Mouse (Mus musculus) kidney, adult 2 months (tissue): ENCODE data around the gene Mtmr12. TPM values are rescaled to one million over a fixed set of nuclear protein-coding genes. Genes with fewer than 3 reads are reported as not detected.

ENCODE experiments used
- DNase-seq: peaks from one replicate; pipeline ENCODE4 v3.0.0; 2021
- H3K27ac ChIP-seq: fragments of 200-500 bp; 2 replicates; pipeline ENCODE4 v1.5.1; 2012; ENCODE audit warnings: low read depth, low read length, control low read depth, inconsistent platforms; ENCODE audit not compliant: insufficient read depth
- H3K27me3 ChIP-seq: fragments of 200-500 bp; replicated peaks from 2 replicates; pipeline ENCODE4 v1.6.1; 2012; ENCODE audit warnings: mild to moderate bottlenecking, moderate library complexity, low read length, inconsistent platforms; ENCODE audit not compliant: control insufficient read depth, insufficient read depth
- H3K36me3 ChIP-seq: fragments of 200-500 bp; 2 replicates; pipeline ENCODE4 v1.6.1; 2012; ENCODE audit warnings: mild to moderate bottlenecking, moderate library complexity, low read length, inconsistent platforms; ENCODE audit not compliant: control insufficient read depth, insufficient read depth
- H3K4me1 ChIP-seq: fragments of 200-500 bp; 2 replicates; pipeline ENCODE4 v1.6.1; 2011; ENCODE audit warnings: low read length; ENCODE audit not compliant: control insufficient read depth, insufficient read depth
- H3K4me3 ChIP-seq: fragments of 200-500 bp; 2 replicates; pipeline ENCODE4 v1.5.1; 2011; ENCODE audit warnings: mild to moderate bottlenecking, low read depth, low read length, control low read depth; ENCODE audit not compliant: insufficient read depth
- CTCF ChIP-seq: fragments of 200-500 bp; conservative IDR thresholded peaks from 2 replicates; pipeline ENCODE4 v1.5.1; 2011; ENCODE audit warnings: low read depth, mild to moderate bottlenecking, control low read depth, low read length, moderate library complexity, mixed read lengths; ENCODE audit not compliant: insufficient read depth, insufficient read length
- POLR2A ChIP-seq: fragments of 200-500 bp; IDR thresholded peaks from one replicate; pipeline ENCODE4 v1.6.1; 2011; ENCODE audit warnings: low read depth, low read length, control low read depth
- WGBS: fragments of 180-500 bp; shearing (Covaris S2); methylation state at CpG from one replicate; pipeline ENCODE4 v1.1.7; 2018; 5-methylcytosine and 5-hydroxymethylcytosine counted together
- polyA plus RNA-seq: library from polyadenylated mRNA; depleted of rRNA; stranded (reverse); fragments of >200 nt; gene quantifications from 2 replicates; pipeline ENCODE4 v1.2.3, GENCODE M21; 2012

Mtmr12 gene
- polyA plus RNA-seq, 1 experiment, result 28.1 TPM

DNA sequence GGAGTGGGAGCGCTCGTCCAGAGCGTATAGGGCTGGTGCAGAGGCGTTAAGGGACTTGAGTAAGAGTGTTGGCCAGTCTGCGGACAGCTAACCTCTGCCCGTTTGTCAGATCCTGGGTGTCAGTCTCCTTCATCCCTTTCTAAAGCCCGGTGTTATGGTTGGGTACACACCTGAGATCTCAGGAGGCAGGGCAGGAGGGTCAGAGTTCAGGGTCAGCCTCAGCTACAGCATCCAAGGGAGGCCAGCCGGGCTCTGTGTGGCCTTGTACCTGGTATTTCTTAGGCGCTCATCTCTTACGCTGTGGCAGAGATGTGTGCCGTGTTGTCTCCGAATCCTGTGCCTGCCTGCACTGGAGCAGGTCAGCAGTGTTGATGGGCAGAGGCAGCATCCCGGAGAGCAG lies 16.3 kb downstream of the Mtmr12 start:
- Histone ChIP-seq H3K27me3 (no peaks in the 10 kb centered on the region), H3K4me3 (no peak overlapping the region), H3K27ac (0 out of 2 replicates have a peak overlapping the region, but pooled peaks have one; percentile 39), H3K36me3 (no peaks in the 10 kb centered on the region), H3K4me1 (peaks cover 33% of the 10 kb centered on the region)
- peak; percentile 73 for DNase-seq
- no peak for TF ChIP-seq CTCF
- TF ChIP-seq POLR2A, result no peak
- WGBS, result 57% methylated on average over 13 of the region's 13 CpGs

DNA sequence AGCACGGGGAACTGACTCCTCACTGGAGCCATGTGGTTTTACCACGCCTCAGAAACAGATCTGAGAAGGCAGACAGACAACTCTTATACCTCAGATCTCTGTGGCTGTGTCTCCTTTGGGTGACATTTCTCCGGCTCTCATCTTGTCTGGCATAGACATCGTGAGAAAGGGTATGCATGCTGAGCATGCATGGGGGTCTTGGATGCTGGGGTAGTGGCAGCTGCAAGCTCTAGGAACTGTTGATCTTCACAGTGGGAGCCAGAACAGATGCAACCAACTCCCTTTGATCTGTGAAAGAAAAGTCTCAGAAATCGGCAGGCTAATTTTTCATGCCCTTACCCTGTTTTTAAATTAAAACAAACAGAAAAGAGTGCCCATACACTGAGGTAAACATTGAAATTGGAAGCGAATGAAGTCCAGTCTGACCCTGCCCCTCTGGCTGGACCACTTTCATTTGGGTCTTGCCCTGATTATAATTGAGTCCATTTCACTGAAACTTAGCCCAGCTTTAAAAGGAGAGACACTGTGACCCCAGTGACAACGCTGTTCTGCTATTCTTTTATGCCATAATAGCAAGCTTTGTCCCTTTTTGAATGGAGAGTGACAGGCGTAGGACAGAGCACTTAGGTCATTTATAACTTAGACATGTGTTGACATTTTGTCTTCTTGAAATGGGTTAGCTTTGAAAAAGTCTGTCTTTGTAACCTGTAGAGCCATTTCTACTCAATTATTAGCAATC lies 17.9 kb downstream of the Mtmr12 start:
- H3K27ac ChIP-seq, result no peak overlapping the region
- peaks cover 41% of the 10 kb centered on the region for H3K4me1 ChIP-seq
- no peak overlapping the region for H3K4me3 ChIP-seq
- no peaks in the 10 kb centered on the region for H3K27me3 ChIP-seq
- 65% methylated on average over 8 of the region's 8 CpGs for WGBS
- no peak for DNase-seq
- TF ChIP-seq CTCF (no peak), POLR2A (no peak)
- no peaks in the 10 kb centered on the region for H3K36me3 ChIP-seq

DNA sequence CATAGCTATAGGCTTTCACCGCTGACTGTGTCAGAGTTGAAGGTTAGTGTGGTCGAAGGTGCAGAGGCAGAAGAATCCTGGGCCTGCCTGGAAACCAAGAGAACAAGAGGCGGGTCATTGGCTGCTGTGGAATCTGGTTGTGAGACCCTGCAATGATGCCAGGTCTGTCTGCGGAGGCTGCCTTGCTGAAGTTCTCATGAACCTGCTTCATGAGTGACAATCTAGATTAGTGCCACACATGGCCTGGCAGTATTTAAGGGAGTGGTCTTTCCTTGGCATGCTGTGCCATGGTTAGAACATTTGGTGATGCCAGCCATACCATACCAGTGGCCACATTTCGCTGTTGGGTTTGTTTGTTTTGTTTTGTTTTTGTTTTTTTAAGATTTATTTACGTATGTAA lies 18.6 kb downstream of the Mtmr12 start:
- Histone ChIP-seq H3K27me3 (no peaks in the 10 kb centered on the region), H3K4me3 (no peak overlapping the region), H3K27ac (no peak overlapping the region), H3K4me1 (peaks cover 46% of the 10 kb centered on the region), H3K36me3 (no peaks in the 10 kb centered on the region)
- TF ChIP-seq CTCF (no peak), POLR2A (no peak)
- 86% methylated on average over 6 of the region's 6 CpGs for WGBS
- DNase-seq, result no peak

DNA sequence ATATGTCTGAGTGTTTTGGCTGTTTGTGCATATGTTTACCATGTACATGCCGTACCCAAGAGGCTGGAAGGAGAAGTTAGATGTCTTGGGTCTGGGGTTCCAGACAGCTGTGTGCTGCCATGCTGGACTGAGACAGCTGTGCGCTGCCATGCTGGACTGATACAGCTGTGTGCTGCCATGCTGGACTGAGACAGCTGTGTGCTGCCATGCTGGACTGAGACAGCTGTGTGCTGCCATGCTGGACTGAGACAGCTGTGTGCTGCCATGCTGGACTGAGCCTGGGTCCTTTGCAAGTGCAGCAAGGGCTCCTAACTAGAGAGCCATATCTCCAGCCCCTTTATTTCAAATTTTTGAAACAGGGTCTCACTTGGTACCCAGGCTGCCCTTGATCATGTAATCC lies 19.4 kb downstream of the Mtmr12 start:
- H3K27ac ChIP-seq, result no peak overlapping the region

DNA sequence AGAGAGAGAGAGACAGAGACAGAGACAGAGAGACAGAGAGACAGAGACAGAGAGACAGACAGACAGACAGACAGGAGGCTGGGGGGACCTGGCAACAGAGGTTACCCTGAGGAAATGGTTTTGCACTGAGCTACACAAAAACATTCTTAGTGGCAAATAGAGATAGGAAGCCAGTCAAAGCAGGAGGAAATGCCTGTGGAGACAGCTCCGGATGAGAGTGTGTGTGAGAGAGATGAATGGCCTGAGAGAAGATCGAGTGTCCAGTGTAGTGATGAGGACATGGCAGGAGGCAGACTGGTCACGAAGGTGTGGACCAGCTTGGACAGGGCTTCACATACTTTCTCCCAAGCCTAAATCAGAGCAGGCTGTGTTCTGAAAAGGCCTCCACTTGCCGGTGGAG lies 20.2 kb downstream of the Mtmr12 start:
- TF ChIP-seq POLR2A, result no peak
- no peak for TF ChIP-seq CTCF
- H3K27ac ChIP-seq, result 0 out of 2 replicates have a peak overlapping the region, but pooled peaks have one; percentile 6

More for the DNA sequence above, 19.4 kb downstream of the Mtmr12 start:
- H3K4me3 ChIP-seq, result no peak overlapping the region
- no peaks in the 10 kb centered on the region for H3K27me3 ChIP-seq
- no peaks in the 10 kb centered on the region for H3K36me3 ChIP-seq
- WGBS, result 100% methylated on average over 2 of the region's 2 CpGs
- TF ChIP-seq POLR2A (no peak), CTCF (no peak)
- no peak for DNase-seq
- H3K4me1 ChIP-seq, result peaks cover 41% of the 10 kb centered on the region

DNA sequence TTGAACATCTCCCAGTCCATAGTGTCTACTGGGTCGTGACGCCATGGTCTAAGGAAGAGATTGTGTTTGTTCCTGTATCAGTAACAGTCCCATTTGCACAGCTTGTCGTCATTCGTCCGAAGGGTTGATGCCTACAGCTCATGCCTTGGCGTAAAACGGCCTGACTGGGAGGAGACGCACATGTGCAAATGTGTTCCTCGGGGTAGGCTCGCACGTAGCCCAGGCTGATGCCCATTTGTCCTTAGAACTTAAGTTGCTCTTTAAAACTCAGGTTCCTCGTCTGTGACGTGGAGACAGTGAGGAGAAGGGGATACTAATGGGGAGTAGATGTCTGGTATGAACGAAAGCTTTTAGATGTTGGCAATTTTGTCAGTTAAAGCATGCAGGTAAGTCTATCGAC lies 22.1 kb downstream of the Mtmr12 start:
- H3K4me1 ChIP-seq, result peaks cover 22% of the 10 kb centered on the region
- H3K27ac ChIP-seq, result 0 out of 2 replicates have a peak overlapping the region, but pooled peaks have one; percentile 24
- WGBS, result 81% methylated on average over 15 of the region's 15 CpGs
- H3K27me3 ChIP-seq, result no peaks in the 10 kb centered on the region
- no peaks in the 10 kb centered on the region for H3K36me3 ChIP-seq
- peak; percentile 59 for DNase-seq
- no peak for TF ChIP-seq CTCF
- no peak for TF ChIP-seq POLR2A
- H3K4me3 ChIP-seq, result no peak overlapping the region

More for the DNA sequence above, 20.2 kb downstream of the Mtmr12 start:
- H3K4me1 ChIP-seq, result peaks cover 34% of the 10 kb centered on the region
- no peaks in the 10 kb centered on the region for H3K27me3 ChIP-seq
- 54% methylated on average over 4 of the region's 4 CpGs for WGBS
- no peak overlapping the region for H3K4me3 ChIP-seq
- peak; percentile 66 for DNase-seq
- no peaks in the 10 kb centered on the region for H3K36me3 ChIP-seq

DNA sequence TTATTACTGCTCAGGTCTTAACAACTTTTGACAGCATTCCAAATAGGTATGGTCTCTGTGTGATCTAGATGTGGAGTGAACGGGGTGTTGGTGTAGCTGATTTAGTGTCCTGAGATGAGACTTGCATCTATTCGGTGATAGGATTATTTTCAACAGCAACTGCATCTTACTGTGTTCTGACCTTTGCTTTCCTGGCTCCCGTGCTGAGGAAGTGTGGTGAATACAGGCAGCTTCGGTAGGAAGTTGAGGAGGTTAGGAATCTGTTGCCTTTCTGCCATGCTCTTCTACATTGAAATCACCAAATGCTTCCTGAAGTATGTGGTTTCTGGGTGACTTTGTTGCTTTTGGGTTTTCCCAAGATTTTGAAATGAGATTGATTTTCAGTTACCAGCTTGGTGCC lies 22.5 kb downstream of the Mtmr12 start:
- H3K4me3 ChIP-seq, result no peak overlapping the region
- no peaks in the 10 kb centered on the region for H3K36me3 ChIP-seq
- H3K27me3 ChIP-seq, result no peaks in the 10 kb centered on the region
- whole genome bisulfite sequencing, result 41% methylated on average over 4 of the region's 4 CpGs
- peaks cover 22% of the 10 kb centered on the region for H3K4me1 ChIP-seq
- 0 out of 2 replicates have a peak overlapping the region, but pooled peaks have one; percentile 24 for H3K27ac ChIP-seq
- no peak for TF ChIP-seq CTCF
- TF ChIP-seq POLR2A, result no peak
- DNase-seq, result peak; percentile 56
